Mouse (Mus musculus) kidney, embryonic 14.5 days (tissue): ENCODE results near the gene Rab5if. TPM values are rescaled to one million over a fixed set of nuclear protein-coding genes. Genes with fewer than 3 reads are reported as not detected.
"Not testable (repeated sequence)": the region's sequence is repeated elsewhere in the genome, so short reads cannot be mapped to it uniquely, and the experiment has no call there.

Experiments used
- ATAC-seq: fragments of 200-750 bp; cut with Nextera tagmentation; 2 replicates; pipeline ENCODE4 v1.8.0; 2017; ENCODE audit warnings: moderate number of reproducible peaks, mild to moderate bottlenecking, moderate TSS enrichment, moderate library complexity; ENCODE audit not compliant: low FRiP score, low TSS enrichment
- H3K27ac ChIP-seq: fragments of 300-500 bp; sonication (generic); 2 replicates; pipeline ENCODE4 v1.5.1; 2014; ENCODE audit warnings: low read depth, mild to moderate bottlenecking, low read length, moderate library complexity, mixed read lengths
- H3K27me3 ChIP-seq: fragments of 300-500 bp; sonication (generic); 2 replicates; pipeline ENCODE4 v1.6.1; 2014; ENCODE audit warnings: mild to moderate bottlenecking, low read length; ENCODE audit not compliant: control insufficient read depth, insufficient read depth
- H3K36me3 ChIP-seq: fragments of 300-500 bp; sonication (generic); 2 replicates; pipeline ENCODE4 v1.6.1; 2014; ENCODE audit warnings: low read length, mixed read lengths; ENCODE audit not compliant: control insufficient read depth, insufficient read depth
- H3K4me1 ChIP-seq: fragments of 300-500 bp; sonication (generic); 2 replicates; pipeline ENCODE4 v1.6.1; 2014; ENCODE audit warnings: low read length, mixed read lengths; ENCODE audit not compliant: control insufficient read depth, insufficient read depth
- H3K4me2 ChIP-seq: fragments of 300-500 bp; sonication (generic); replicated peaks from 2 replicates; pipeline ENCODE4 v1.6.1; 2014; ENCODE audit warnings: low read depth, mild to moderate bottlenecking, low read length
- H3K4me3 ChIP-seq: fragments of 300-500 bp; sonication (generic); 2 replicates; pipeline ENCODE4 v1.5.1; 2014; ENCODE audit warnings: mild to moderate bottlenecking, low read length
- H3K9ac ChIP-seq: fragments of 300-500 bp; sonication (generic); 2 replicates; pipeline ENCODE4 v1.6.1; 2014; ENCODE audit warnings: low read depth, mild to moderate bottlenecking, low read length, moderate library complexity
- H3K9me3 ChIP-seq: fragments of 300-500 bp; sonication (generic); 2 replicates; pipeline ENCODE4 v1.6.1; 2016; ENCODE audit warnings: low read length; ENCODE audit not compliant: control insufficient read depth
- WGBS: fragments of 180-500 bp; shearing (Covaris S2); extraction: QIAGEN DNeasy Blood & Tissue Kit; methylation state at CpG from one replicate; pipeline ENCODE4 v1.1.7; 2014; 5-methylcytosine and 5-hydroxymethylcytosine counted together
- polyA plus RNA-seq: library from polyadenylated mRNA; unstranded; fragments of >200 nt; fragmentation: Nextera tagmentation; extraction: Ambion mirVana; gene quantifications from 2 replicates; pipeline ENCODE4 v1.2.1, GENCODE M21; 2014

The Rab5if gene
- polyA plus RNA-seq, 1 experiment from 2014 or later: 199 TPM

GRCm38 (mm10) chr2:156901883-156902282, 39.0 kb downstream of the Rab5if start:
- no peak for ATAC-seq
- H3K4me1 ChIP-seq: no peaks in the 10 kb centered on the region
- no peaks in the 10 kb centered on the region for H3K27me3 ChIP-seq
- no peak overlapping the region for H3K27ac ChIP-seq
- WGBS: 73% methylated on average over 6 of the region's 6 CpGs
- H3K9me3 ChIP-seq: no peaks in the 10 kb centered on the region
- no peak overlapping the region for H3K4me3 ChIP-seq
- H3K4me2 ChIP-seq: no peak overlapping the region
- no peaks in the 10 kb centered on the region for H3K36me3 ChIP-seq
- no peak overlapping the region for H3K9ac ChIP-seq

GRCm38 (mm10) chr2:156902411-156902810, 39.5 kb downstream of the Rab5if start:
- not testable (repeated sequence) for H3K9me3 ChIP-seq, H3K27ac ChIP-seq, H3K9ac ChIP-seq, H3K4me2 ChIP-seq, H3K4me1 ChIP-seq, H3K36me3 ChIP-seq, H3K4me3 ChIP-seq, H3K27me3 ChIP-seq, ATAC-seq
- WGBS: 78% methylated on average over 4 of the region's 4 CpGs

- H3K4me3 ChIP-seq: no peak overlapping the region
Measured at GRCm38 (mm10) chr2:156903367-156903766, 40.4 kb downstream of the Rab5if start.

GRCm38 (mm10) chr2:156904976-156905717, 42.2 kb downstream of the Rab5if start:
- no peak overlapping the region for H3K27ac ChIP-seq
- H3K4me3 ChIP-seq: no peak overlapping the region
- ATAC-seq: no peak
- H3K4me2 ChIP-seq: no peak overlapping the region
- H3K9ac ChIP-seq: no peak overlapping the region
- H3K9me3 ChIP-seq: no peaks in the 10 kb centered on the region
- no peaks in the 10 kb centered on the region for H3K36me3 ChIP-seq
- no peaks in the 10 kb centered on the region for H3K27me3 ChIP-seq
- WGBS: 15% methylated on average over 6 of the region's 6 CpGs
- H3K4me1 ChIP-seq: no peaks in the 10 kb centered on the region

More at GRCm38 (mm10) chr2:156903367-156903766, 40.4 kb downstream of the Rab5if start:
- WGBS: 26% methylated on average over 2 of the region's 2 CpGs
- Histone ChIP-seq H3K4me1 (no peaks in the 10 kb centered on the region), H3K27me3 (no peaks in the 10 kb centered on the region), H3K9ac (no peak overlapping the region), H3K4me2 (no peak overlapping the region), H3K27ac (no peak overlapping the region), H3K9me3 (no peaks in the 10 kb centered on the region), H3K36me3 (no peaks in the 10 kb centered on the region)
- no peak for ATAC-seq

- not testable (repeated sequence) for H3K4me1 ChIP-seq, H3K4me2 ChIP-seq, H3K27me3 ChIP-seq, ATAC-seq, H3K9me3 ChIP-seq, H3K27ac ChIP-seq, H3K36me3 ChIP-seq, H3K9ac ChIP-seq, H3K4me3 ChIP-seq
- WGBS: 25% methylated on average over 4 of the region's 4 CpGs
Measured at GRCm38 (mm10) chr2:156905931-156906330, 43.0 kb downstream of the Rab5if start.

- Histone ChIP-seq H3K9ac (no peak overlapping the region), H3K36me3 (no peaks in the 10 kb centered on the region), H3K4me1 (no peaks in the 10 kb centered on the region), H3K9me3 (no peaks in the 10 kb centered on the region), H3K4me2 (no peak overlapping the region), H3K27ac (no peak overlapping the region), H3K27me3 (no peaks in the 10 kb centered on the region), H3K4me3 (no peak overlapping the region)
- WGBS: 70% methylated on average over 5 of the region's 5 CpGs
- no peak for ATAC-seq
Measured at GRCm38 (mm10) chr2:156913191-156913590, 50.3 kb downstream of the Rab5if start.

GRCm38 (mm10) chr2:156915559-156915958, 52.6 kb downstream of the Rab5if start:
- H3K27me3 ChIP-seq: no peaks in the 10 kb centered on the region
- H3K4me2 ChIP-seq: no peak overlapping the region
- no peaks in the 10 kb centered on the region for H3K9me3 ChIP-seq
- WGBS: 87% methylated on average over 3 of the region's 3 CpGs
- H3K9ac ChIP-seq: no peak overlapping the region
- ATAC-seq: no peak
- no peak overlapping the region for H3K4me3 ChIP-seq
- no peak overlapping the region for H3K27ac ChIP-seq
- H3K4me1 ChIP-seq: no peaks in the 10 kb centered on the region
- H3K36me3 ChIP-seq: no peaks in the 10 kb centered on the region

GRCm38 (mm10) chr2:156916419-156917125, 53.6 kb downstream of the Rab5if start:
- H3K9me3 ChIP-seq: no peaks in the 10 kb centered on the region
- H3K9ac ChIP-seq: no peak overlapping the region
- no peak overlapping the region for H3K4me2 ChIP-seq
- ATAC-seq: no peak
- WGBS: 82% methylated on average over 3 of the region's 3 CpGs
- no peak overlapping the region for H3K4me3 ChIP-seq
- no peak overlapping the region for H3K27ac ChIP-seq
- H3K36me3 ChIP-seq: no peaks in the 10 kb centered on the region
- H3K27me3 ChIP-seq: no peaks in the 10 kb centered on the region
- no peaks in the 10 kb centered on the region for H3K4me1 ChIP-seq

GRCm38 (mm10) chr2:156918562-156918961, 55.6 kb downstream of the Rab5if start:
- H3K27ac ChIP-seq: no peak overlapping the region
- no peak overlapping the region for H3K9ac ChIP-seq
- no peaks in the 10 kb centered on the region for H3K4me1 ChIP-seq
- WGBS: 68% methylated on average over 4 of the region's 4 CpGs
- no peak overlapping the region for H3K4me2 ChIP-seq
- no peaks in the 10 kb centered on the region for H3K9me3 ChIP-seq
- no peak for ATAC-seq
- H3K4me3 ChIP-seq: no peak overlapping the region
- H3K27me3 ChIP-seq: no peaks in the 10 kb centered on the region
- H3K36me3 ChIP-seq: no peaks in the 10 kb centered on the region
